ENCODE assay signal across 19 mouse cellular contexts in the genomic region with DNA sequence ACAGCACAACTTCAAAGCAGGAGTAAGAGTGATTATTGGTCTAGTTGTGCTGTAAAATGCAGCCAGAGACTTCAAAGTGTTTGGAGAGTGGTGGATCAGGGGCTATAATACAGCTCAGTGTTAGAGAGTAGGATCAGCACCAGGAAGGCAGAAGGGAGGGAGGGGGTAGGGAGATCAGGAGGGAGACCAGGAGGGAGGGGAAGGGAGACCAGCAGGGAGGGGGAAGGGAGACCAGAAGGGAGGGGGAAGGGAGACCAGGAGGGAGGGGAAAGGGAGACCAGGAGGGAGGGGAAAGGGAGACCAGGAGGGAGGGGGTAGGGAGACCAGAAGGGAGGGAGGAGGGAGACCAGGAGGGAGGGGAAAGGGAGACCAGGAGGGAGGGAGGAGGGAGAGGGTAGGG. TPM values are rescaled to one million over a fixed set of nuclear protein-coding genes. Genes with fewer than 3 reads are reported as not detected.
DNase-seq lines count a peak whose midpoint lies in the region; ATAC-seq lines count a peak whose summit lies in the region.
"Had no signal": no experiment of that assay in that cellular context is flagged by ENCODE, and none has a peak within 500 bp of the region (broad histone marks: within the 10 kb centered on the region; RNA-seq: fewer than 3 reads in every experiment).

No protein-coding gene starts in this region.

- DNase-seq in forebrain, embryonic 10.5 days (ENCODE audit: extremely low spot score, low spot score), result no peak
- peak; percentile 22 for DNase-seq in embryo, embryonic 9.5 days (ENCODE audit: extremely low spot score)
- peak; percentile 71 for DNase-seq in retina, postnatal 1 day
- DNase-seq in spleen, adult 12 weeks (ENCODE audit: low spot score), result no peak
- DNase-seq in MN1 (ENCODE audit: low spot score), result no peak
- DNase-seq in cerebellum, postnatal 4 days (ENCODE audit: low spot score in 2 of 2), result no peak
- DNase-seq: adrenal gland, postnatal 10 days; cerebellum, adult 18-20 months; cerebellum, adult 9-11 months; cerebellum, postnatal 36 days; gastrocnemius, postnatal 14 days; heart, adult 2 months had no signal

- no peak overlapping the region for H3K9ac ChIP-seq in forebrain, embryonic 16.5 days (replicated peaks; ENCODE audit: low read depth, low read length)
- H3K9ac ChIP-seq: heart, embryonic 12.5 days; hindbrain, embryonic 15.5 days had no signal

- no peaks in the 10 kb centered on the region for H3K27me3 ChIP-seq in forebrain, embryonic 10.5 days (ENCODE audit: poor library complexity, severe bottlenecking)
- H3K27me3 ChIP-seq in forebrain, embryonic 16.5 days (replicated peaks; ENCODE audit: control insufficient read depth, insufficient read depth, low read length), result no peaks in the 10 kb centered on the region
- H3K27me3 ChIP-seq: heart, embryonic 12.5 days; hindbrain, embryonic 15.5 days had no signal

- H3K36me3 ChIP-seq in forebrain, embryonic 10.5 days (replicated peaks), result peaks cover 12% of the 10 kb centered on the region
- H3K36me3 ChIP-seq in forebrain, embryonic 16.5 days (ENCODE audit: control insufficient read depth, insufficient read depth), result peaks cover 4% of the 10 kb centered on the region; the same call in 1 of the 2 replicates

- H3K4me2 ChIP-seq in forebrain, embryonic 16.5 days (ENCODE audit: low read length), result no peak overlapping the region
- H3K4me2 ChIP-seq: heart, embryonic 12.5 days; hindbrain, embryonic 15.5 days had no signal

- peaks cover 18% of the 10 kb centered on the region for H3K4me1 ChIP-seq in forebrain, embryonic 10.5 days
- peaks cover 11% of the 10 kb centered on the region for H3K4me1 ChIP-seq in forebrain, embryonic 16.5 days (replicated peaks; ENCODE audit: control insufficient read depth, insufficient read depth, low read length)

- no peaks in the 10 kb centered on the region for H3K9me3 ChIP-seq in forebrain, embryonic 10.5 days
- no peaks in the 10 kb centered on the region for H3K9me3 ChIP-seq in forebrain, embryonic 16.5 days (ENCODE audit: control insufficient read depth, low read length)
- H3K9me3 ChIP-seq: embryonic facial prominence, embryonic 10.5 days; heart, embryonic 12.5 days; hindbrain, embryonic 10.5 days; hindbrain, embryonic 15.5 days had no signal

- no peak for ATAC-seq in forebrain, embryonic 16.5 days
- ATAC-seq: forebrain, embryonic 14.5 days; intestine, postnatal 0 days had no signal

- H3K27ac ChIP-seq in forebrain, embryonic 10.5 days, result 0 out of 2 replicates have a peak overlapping the region, but pooled peaks have one; percentile 30
- H3K27ac ChIP-seq in forebrain, embryonic 16.5 days (ENCODE audit: low read length), result no peak overlapping the region
- H3K27ac ChIP-seq: embryonic facial prominence, embryonic 10.5 days; heart, adult 2 months; hindbrain, embryonic 10.5 days; hindbrain, embryonic 15.5 days had no signal

- H3K4me3 ChIP-seq in forebrain, embryonic 10.5 days, result no peak overlapping the region
- no peak overlapping the region for H3K4me3 ChIP-seq in forebrain, embryonic 16.5 days (replicated peaks; ENCODE audit: low read length)
- H3K4me3 ChIP-seq: embryonic facial prominence, embryonic 10.5 days; heart, adult 2 months; heart, embryonic 12.5 days; hindbrain, embryonic 10.5 days; hindbrain, embryonic 15.5 days had no signal

RNA-seq across cellular contexts. Expression of a gene that starts 4.1 kb away (rescaled TPM):
- 17.9 and 18.5 TPM in 2 replicates for polyA plus RNA-seq in forebrain, embryonic 10.5 days (2016; fragmentation: Nextera tagmentation; extraction: Ambion mirVana)
- 23.7 and 24.4 TPM in 2 replicates for polyA plus RNA-seq in forebrain, embryonic 16.5 days (2015; fragmentation: Nextera tagmentation; extraction: Ambion mirVana)

RNA-seq across cellular contexts. Expression of a gene that starts 19.8 kb away (rescaled TPM):
- 4.5 and 4.6 TPM in 2 replicates for polyA plus RNA-seq in forebrain, embryonic 10.5 days (2016; fragmentation: Nextera tagmentation; extraction: Ambion mirVana)
- 1.4 and 1.6 TPM in 2 replicates for polyA plus RNA-seq in forebrain, embryonic 16.5 days (2015; fragmentation: Nextera tagmentation; extraction: Ambion mirVana)

Comparison
In these comparisons a context has a peak if more than half of its experiments do, and no peak if none do; other contexts are left out.
1. DNase-seq: peak in embryo, embryonic 9.5 days (single experiment) and retina, postnatal 1 day (single experiment); none in forebrain, embryonic 10.5 days (single experiment), spleen, adult 12 weeks (single experiment), MN1 (single experiment) and cerebellum, postnatal 4 days (0 of 2).